Mouse (Mus musculus) spleen, postnatal 10 days (tissue): Measurements from ENCODE around the gene Rundc3a.
A peak's percentile ranks its signal among the peaks of the same experiment; 100 is the strongest.
"Not testable (repeated sequence)": the region's sequence is repeated elsewhere in the genome, so short reads cannot be mapped to it uniquely, and the experiment has no call there.

Experiments used
- DNase-seq, 2 experiments: peaks; one replicate each; pipeline ENCODE4 v3.0.0; 2021 to 2022; ENCODE audit warnings: low spot score in 2 of 2

The Rundc3a gene

DNA sequence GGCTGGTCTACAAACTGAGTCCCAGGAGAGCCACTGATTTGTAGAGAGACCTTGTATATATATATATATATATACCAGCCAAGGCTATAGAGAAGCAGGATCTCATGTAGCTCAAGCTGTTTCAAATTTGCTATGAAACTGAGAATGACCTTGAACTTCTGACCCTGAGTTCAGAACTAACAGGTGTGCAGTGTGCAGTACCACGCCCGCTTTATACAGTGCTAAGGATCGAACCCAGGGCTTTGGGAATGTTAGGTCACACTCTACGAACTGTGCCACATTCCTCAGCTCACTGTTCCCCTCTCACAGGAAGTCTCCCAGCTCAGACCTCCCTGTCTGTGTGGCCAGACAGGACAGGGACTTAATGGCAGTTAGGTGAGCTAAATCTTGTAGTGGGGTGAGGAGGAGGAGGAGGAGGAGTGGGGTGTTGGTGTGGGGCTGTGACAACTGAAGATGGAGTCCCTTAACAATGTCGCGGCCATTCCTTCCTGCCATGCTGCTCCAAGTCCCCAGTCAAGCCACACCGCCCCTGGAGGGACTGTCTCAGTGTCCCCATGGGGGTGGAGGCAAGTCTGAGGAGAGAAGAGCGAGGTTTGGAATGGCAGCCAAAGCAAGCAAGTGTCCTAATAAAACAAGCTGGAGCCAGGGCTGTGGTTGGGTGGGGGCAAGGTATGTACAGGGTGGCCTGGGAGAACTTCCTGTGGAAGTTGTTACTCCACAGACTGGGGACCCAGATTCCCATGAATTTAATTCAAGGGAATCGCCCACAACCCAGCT lies 25.5 kb upstream of the Rundc3a start:
- DNase-seq = peak in 1 of 2 experiments; percentile 19

DNA sequence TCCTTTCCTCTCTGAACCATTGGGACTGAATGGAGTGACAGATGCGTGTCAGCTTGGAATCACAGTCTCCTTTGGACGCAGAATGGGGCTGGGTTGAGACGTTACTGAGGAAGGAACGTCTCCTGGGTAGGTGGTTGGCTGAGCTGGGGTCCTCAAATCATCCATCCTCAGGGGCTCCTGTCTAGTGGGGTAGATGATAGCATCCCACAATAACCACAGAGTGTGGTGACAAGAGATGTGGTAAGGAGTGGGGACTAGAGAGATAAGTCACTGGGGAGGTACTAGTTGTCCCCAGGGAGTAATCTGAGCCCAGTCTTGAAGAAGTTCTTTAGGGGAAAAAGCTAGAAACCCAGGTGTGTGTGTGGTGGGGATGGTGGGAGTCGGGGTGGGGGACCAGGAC lies 24.9 kb upstream of the Rundc3a start:
- DNase-seq = peak in 1 of 2 experiments; percentile 17

DNA sequence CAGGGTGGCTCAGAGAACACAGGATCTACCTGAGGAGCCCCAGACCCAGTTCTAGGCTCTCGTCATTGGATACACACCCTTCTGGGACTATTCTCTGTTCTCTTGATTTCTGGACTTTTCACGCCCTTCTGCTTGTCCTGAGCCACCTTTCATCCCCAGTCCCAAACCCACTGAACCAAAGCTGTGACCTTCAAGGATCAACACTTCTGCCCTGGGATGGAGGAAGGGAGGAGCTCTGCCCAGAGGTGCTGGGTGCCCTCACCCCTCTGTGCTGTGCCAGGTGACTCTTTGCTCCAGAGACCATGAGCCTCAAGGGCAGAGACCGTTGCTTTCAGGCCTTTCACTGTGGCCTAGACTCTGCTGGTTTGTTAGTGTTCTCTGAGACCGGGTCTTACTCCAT lies 23.9 kb upstream of the Rundc3a start:
- DNase-seq = peak in 1 of 2 experiments; percentile 52

DNA sequence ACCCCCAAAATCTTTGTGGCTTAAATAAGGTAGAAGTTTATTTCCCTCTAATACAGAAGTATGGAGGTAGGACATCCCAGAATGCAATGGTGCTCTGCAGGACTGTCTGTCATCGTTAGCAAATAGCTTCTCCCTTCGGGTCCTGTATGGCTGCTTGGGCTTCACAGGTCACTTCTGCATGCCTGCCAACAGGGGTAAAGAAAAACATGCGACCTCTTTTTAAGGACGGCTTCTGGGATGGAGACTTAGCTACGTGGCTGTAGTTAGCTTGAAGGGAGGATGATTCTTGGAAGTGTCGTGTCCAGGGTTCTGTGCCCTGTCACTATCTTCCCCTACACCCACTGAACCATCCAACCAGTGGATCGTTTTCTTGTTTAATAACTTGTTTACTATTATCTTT lies 22.9 kb upstream of the Rundc3a start:
- DNase-seq = peak in 1 of 2 experiments; percentile 16

DNA sequence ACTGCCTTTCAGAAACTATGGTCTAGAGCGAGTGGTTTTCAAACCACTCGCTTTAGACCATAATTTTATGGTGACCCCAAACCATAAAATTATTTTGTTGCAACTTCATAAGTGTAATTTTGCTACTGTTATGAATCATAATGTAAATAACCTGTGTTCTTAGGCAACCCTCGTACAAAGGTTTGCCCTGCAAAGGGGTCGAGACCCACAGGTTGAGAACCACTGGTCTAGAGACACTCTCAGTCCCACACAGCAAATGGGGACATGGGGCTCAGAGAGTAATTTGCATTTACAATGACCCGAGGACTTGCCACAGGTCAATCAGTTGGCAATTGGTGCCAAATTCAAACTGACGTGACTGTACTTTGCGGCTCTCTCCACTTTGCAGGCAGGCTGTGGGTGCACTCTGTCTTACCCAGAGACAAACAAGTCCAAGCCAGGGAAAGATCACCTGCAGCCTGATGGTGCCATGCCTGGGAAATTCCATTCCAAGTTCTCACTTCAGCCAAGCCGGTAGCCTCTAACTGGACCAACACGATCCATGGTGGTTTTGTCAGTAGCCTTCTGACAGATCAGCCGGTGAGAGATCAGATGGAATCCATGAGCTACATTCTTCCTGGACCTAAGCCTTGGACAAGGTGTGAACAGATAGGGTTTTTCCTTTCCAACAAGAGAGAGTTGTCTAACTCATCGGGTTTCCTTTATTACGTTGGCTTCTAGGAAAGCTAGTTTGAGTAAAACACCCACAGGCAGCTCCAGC lies 21.1 kb upstream of the Rundc3a start:
- DNase-seq = peak; percentile 19 to 41

DNA sequence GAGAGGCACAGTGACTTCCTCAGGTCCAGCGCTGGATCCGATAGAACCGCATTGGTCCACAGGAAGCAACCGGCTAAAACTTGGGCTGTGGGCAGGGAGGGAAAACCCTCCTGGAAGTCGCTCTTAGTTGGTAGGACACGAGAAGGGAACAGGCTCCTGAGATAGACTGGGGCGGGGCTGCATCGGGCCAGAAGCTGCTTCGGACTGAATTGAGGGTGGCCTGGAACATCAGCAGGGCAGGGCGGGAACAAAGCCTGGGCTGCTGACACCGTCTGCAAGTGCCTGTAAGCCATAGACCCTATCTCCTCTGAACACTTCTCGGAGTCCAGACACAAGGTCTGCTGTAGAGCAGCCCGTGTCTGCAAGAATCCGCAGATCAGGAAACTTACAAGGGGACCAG lies 20.3 kb upstream of the Rundc3a start:
- DNase-seq = peak; percentile 72 to 73

DNA sequence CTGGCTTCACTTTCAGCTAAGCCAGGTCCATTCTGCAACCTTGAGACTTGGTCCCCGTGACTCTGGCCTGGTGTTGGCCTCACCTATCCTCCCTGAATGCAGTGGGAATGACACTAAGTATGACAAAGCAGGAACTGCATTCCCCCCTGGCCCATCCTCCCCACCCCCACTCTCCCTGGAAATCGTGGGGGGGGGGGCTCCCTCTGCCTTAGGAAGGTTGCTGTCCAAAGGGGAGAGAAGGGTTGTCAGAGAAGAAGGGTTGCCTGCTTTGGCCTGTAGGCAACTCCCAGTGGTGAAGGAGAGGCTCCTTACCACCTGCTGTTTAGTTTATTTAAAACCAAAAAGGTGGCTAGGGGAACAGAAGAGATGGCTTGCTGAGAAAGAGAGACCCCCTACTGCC lies 19.6 kb upstream of the Rundc3a start:
- DNase-seq = no peak

DNA sequence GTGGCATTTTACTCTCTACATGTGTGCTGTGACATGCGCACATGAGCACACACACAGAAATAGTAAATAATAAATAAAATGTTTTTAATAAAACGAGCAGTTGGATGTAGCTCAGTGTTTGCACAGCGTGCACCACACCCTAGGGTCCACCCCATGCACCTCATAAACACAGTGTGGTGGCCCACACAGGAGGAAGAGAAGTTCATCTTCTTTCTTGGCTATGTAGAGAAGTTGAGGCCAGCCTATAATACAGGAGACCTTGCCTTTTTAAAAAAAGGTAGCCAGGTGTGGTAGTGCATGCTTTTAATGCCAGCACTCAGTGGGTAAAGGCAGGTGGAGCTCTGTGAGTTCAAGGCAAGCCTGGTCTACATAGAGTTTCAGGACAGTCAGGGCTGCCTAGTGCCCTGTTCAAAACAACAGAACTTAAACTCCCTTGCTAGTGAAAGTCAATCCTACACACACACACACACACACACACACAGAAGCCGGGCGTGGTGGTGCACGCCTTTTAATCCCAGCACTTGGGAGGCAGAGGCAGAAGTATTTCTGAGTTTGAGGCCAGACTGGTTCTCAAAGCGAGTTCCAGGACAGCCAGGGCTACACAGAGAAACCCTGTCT lies 19.0 kb upstream of the Rundc3a start:
- peak; percentile 56 to 57 for DNase-seq

DNA sequence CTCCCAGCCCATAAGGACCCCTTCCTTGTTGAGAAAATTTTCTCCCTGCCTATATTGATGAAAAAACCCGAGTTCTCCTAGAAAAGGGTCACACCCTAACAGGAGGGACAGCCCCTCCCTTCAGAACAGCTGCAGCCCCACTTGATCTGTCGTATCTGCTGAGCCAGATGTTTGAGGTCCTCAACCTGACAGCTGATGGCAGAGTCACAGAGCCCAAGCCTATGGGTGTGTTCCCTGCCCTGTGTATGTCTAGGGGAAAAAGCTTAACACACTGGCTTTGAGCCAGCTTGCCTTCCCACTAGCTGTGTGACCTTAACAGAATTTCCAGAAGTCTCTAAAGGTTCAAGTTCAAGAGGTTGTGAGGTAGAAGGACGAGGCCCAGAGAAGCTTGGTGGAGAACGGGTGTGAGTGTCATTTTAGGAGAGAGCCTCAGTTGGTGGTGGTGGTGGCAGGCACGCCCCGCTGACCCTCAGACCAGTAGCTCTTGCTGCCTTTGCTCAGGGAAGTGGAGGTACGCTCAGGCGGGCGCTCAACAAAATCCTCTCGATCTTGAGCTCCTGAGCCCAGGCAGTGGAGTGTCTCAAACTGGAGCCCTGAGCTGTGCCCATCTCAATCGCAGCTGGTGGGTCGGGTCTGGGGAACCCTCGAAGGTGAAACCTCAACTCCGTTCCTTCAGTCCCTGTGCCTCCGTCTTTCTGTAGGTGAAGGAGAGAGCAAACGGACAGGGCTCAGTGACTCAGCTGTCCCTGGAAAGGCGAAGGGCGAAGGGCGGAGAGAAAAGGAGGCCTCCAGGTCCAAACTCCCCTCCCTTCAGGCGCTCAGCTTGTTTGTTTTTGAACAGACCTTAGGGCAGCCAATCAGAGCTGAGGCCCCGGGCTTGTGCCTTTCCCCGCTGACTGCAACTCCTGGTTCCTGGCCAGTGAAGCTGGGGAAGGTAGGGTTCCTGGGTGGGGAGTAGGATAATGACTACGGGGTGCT lies 17.7 kb upstream of the Rundc3a start:
- peak; percentile 83 to 89 for DNase-seq

DNA sequence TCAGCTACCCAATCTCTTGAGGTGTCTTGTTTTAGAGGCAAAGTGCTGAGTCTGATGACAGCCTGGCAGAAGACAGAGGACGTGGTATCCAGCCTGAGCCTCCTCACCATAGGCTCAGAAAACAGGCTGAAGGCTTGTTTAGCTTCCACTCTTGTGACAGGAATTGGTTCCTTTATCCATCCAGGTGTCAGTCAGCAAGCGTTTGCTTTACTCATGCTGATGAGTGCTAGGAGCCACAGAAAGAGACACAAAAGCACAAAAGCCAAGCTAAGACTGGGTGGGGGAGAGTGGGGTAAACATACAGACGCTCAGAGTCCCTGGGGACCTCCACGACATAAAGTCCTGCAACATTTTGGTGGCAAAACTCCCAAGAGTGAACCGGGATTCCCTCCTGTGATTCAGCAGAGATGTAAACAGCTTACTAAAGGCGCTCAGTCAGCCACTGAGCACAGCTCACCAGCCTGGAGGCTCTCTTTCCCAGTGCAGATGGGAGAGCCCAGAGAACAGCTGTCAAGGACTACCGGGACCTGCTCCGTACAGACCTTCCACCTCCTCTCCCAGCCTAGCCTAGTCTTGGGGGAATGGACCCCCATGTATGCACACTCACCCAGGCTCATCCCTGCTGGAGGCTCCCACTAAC lies 16.9 kb upstream of the Rundc3a start:
- DNase-seq = peak; percentile 55 to 69

DNA sequence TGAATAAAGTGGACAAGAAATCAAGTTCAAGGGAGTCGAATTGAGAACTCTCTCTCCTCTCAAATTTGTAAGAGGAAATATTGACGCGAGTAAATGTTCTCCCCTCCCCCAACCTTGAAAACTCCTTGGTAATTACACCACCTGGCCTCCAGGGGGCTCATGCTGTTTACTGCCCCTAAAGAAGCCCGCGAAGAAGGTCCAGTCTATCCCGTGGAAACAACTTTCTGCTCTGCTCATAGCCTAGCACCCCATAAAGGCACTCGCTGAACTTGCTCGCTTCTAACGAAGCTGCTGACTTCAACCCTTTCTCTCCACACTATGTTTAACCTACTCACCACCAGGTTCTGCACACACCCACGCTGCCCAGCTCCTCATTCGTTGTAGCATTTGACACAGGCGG lies 16.0 kb upstream of the Rundc3a start:
- peak; percentile 51 to 65 for DNase-seq

DNA sequence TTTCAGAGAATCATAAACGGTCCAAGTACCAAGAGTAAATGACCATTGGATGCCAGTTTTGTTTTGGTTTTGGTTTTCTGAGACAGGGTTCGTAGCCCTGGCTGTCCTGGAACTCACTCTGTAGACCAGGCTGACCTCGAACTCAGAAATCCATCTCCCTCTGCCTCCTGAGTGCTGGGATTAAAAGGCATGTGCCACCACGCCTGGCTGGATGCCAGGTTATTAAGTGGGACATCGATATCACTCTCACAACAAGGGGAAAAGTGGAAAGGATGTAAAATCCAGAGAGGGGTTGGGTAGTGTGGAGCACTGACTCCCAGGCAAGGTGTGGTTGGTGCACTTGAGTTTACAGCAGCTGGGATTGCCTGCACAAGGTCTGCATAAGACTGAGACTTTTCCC lies 13.1 kb upstream of the Rundc3a start:
- DNase-seq = no peak

DNA sequence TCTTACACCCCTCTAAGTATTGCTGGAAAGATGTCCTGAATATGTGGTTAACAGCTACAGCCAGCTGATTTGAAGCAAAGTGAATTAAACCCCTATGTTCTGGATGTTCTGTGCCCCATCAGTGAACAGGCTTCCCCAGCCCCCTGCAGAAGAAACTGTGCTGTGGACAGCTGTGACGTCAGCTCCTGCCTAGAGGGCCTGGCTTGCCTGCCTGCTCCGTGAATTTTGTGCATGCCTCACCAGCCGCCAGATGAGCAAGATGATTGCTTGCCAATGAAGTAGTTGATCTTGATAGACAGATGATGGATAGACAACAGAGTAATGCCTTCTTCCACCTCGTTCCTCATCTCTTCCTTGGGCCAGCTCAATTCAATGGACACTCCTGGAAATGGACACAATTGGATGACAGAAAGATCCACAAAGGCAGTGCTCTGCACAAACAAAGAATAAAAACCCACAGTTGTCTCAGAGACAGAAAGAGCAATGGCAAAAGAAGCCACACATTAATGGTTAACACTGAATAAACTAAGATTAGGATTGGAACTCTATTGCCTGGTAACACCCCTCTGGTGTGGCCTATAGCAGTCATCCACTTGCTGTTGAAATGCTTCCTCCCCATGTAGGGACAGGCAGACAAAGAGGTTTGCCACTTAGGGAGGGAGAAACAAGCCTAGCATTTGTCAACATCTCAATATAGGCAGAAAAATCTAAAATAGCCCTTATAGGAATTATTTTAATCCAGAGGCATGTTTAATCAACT lies 11.7 kb upstream of the Rundc3a start:
- DNase-seq = no peak

DNA sequence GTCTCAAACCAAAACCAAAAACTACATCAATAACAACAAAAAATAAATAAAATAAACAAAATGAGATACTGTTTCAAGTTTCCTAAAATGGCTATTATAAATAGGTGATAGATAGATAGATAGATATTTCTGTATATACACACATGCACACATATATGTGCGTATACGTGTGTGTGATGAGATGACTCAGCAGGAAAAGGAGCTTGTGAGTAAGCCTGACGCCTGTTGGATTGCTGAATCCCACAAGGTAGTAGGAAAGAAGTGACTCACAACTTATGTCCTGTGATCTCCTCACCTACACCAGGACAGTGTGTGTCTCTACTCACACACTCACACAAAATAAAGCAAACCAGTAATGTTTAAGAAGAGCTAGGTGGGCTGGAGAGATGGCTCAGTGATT lies 10.4 kb upstream of the Rundc3a start:
- DNase-seq = no peak

DNA sequence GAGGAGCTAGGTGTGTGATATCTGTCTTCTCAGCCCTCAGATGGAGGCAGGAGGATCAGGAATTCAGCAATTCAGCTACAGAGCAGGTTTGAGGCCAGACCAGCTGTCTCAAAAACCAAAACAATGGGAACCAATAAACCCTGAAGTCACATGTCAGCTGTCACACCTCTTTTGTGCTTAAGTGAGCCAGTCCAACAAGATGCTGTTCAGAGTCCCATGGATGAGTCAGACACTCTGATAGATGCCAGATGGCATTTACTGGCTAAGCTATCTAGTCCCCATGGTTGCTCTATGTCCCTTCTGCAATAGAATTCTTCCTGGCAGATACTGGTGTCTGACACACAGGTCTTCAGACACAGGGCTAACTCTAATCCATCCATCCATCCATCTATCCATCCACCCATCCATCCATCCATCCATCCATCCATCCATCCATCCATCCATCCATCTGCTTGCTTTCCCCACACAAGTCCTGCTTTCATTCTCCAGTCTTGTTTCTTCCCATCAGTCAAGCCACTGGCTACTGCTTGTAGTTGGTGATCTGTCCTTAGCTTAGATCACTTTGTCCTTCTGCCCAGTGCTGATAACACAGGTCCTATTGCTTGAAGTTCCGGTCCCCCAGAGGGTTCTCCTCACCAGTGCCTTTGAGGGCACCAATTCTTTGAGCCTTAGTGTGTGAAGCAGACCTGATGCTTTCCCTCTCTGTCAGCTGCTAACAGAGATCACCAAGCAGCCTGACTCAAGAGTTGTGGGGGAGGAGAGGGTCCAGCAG lies 9.7 kb upstream of the Rundc3a start:
- DNase-seq = no peak

DNA sequence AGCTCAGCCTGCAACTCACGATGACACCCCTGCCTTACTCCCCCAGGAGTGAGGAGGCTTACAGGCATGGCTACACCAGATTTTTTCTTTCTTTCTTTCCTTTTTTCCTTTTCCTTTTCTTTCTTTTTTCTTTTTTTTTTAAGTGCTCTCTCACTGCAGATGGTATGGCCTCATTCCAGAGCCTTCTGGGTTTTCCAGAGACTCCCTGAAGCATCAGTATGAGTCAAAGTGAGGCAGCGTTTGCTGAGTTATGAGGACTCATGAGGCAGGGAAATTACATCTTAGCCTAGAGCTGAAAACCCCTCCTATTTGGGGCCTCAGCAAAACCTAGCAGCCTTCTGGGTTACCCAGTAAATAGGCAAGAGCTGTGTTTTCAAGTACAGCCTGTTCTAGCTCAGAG lies 8.8 kb upstream of the Rundc3a start:
- no peak for DNase-seq

DNA sequence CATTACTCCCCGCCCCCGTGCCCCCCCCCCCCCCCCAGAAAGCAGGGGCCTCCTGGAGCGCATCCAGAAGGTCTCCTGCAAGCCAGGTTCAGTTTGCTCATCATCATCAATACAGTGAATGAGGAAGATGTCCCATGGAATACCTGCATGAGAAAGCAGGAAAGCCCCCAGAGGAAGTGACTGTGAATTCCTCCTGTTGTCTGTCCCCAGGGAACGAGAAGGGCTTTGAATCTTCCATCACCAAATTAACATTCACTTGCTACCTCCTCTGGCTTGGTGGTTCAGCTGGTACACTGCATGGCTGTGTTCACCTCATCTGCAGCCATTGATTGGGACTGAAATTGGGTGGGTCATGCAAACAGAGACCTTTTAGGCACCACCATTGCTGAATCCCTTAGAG lies 8.1 kb upstream of the Rundc3a start:
- no peak for DNase-seq

DNA sequence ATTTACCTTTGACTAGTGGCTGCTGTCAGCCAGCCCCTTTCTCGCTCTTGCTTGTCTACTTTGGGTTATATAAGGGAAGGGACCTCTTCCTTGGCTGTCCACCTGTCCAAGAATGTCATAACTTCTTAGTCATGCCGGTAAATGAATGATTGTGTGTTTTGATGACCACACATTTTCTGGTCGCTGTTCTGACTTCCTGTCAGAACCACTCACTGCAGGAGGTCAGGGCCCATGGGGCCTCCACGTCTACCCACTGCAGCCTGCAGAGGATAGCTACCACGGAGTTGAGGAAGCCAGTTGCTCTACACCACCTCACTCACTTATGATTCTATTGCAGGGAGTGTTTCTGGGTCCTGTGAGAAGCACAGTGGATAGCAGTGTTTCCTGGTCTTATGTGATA lies 7.1 kb upstream of the Rundc3a start:
- DNase-seq = no peak

DNA sequence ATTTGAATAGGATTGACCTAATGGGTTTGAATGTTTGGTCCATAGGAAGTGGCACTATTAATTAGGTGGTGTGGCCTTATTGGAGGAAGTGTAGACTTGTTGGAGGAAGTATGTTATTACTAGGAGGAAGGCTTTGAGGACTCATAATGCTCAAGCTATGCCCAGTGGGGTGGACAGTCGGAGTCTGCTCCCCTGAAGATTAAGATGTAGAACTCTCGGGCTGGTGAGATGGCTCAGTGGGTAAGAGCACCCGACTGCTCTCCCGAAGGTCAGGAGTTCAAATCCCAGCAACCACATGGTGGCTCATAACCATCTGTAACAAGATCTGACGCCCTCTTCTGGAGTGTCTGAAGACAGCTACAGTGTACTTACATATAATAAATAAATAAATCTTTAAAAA lies 3.8 kb upstream of the Rundc3a start:
- DNase-seq = not testable (repeated sequence)
